Mouse (Mus musculus) cerebellum, postnatal 36 days (tissue): ENCODE data around the gene Golga7b.

Experiments
- DNase-seq, 2 experiments: peaks; one replicate each; pipeline ENCODE4 v3.0.0; 2021 to 2022; ENCODE audit warnings: mixed read lengths in 2 of 2

Golga7b gene

GRCm38 (mm10) chr19:42255438-42255783, 8.0 kb downstream of the Golga7b start:
- DNase-seq: peak; percentile 64 to 70

DNA sequence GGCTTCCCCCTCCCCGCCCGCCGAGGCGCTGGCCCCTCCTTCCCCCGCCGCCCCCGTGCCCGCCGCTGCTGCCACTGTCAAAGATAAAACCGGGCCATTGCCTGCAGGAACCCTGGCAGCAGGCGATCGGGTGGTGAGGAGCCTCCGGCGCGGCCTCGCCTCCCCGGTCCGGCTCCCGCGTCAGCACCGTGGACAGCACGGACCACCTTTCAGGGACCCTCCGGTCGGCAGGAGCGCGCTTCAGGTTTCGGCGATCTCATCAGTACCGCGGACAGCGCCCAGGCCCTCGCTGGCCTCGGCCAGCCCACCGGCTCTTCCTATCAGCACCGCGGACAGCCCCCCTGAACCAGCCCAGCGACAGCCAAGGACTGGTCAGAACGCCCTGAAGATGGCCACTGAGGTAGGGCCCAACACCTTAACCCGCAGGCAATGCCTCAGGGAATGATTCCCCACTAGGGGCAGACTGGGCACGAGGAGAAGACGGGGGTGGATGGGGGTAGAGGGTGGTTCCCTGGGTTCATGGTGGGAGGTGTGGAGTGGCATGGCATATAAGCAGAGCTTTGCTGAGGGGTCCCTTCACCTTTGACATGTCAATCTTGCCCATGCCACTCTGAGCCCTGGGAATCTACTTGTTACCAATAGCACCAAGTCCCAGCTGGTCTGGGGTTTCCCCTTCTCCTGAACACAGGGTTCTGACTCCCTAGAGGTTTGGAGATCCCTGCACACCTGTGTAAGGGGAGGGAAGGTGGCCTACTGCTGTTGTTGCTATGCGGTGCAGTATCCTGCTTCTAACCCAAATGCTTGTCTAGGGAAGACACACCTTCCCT, 8.6 kb downstream of the Golga7b start:
- DNase-seq: peak; percentile 64 to 67

- DNase-seq: peak; percentile 78 to 82
These were observed 9.4 kb downstream of the Golga7b start for GRCm38 (mm10) chr19:42256611-42257240.

DNA sequence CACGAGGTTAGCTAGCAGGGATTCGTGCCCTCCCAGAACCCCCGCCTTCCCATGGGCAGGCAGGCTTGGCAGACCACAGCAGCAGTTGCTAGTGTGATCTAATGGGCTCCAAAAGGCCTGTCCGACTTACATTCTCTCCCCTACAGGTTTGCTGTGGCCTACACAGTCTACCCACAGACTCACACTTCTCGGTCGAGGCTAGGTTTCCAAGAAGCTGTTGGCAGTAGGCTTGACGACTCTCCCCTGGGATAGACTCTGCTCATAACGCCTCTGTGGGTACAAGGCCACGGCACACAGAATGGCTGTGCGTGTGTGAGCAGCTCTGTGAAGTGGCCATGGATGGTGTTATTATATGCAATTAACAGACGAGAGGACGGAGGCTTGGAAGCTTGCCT, 9.9 kb downstream of the Golga7b start:
- no peak for DNase-seq

GRCm38 (mm10) chr19:42258031-42258430, 10.7 kb downstream of the Golga7b start:
- peak; percentile 76 to 78 for DNase-seq

DNA sequence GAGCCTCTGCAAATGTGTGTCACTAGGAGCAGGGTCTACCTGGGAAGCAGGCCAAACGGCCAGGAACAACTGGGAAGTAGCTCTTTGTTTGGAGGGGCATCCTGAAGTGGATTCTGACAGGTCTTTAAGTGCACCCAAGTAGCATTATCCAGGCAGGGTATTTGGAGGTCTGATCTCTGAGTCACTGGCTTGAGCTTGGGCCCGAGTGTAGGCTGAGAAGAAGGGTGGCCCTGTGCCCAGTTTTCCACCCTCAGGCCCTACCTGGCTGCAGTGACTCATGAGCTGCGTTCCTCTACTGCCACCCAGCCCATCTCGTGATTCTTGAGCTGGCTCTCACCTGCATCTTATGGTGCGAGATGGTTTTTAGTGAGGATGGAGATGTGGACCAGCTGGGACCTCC, 11.2 kb downstream of the Golga7b start:
- peak; percentile 86 to 91 for DNase-seq

GRCm38 (mm10) chr19:42260486-42260885, 13.1 kb downstream of the Golga7b start:
- DNase-seq: peak; percentile 23 to 43

DNA sequence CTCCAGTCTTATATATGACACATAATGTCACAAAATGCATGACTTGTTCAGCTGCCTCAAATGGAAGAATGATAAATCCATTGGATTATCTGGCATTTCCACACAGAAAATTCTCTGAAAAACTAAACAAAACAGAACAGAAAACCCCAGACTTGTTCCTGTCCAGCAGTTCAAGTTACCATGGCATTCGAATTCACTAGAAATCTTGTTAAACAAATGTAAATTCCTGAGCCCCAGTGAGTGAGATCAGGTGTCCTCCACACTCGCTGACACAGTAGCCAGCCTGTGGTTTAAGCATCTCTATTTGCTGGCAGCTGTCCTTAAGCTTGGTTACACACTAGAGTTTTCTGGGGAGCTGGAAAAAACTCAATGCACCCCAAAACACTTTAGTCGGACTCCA, 16.1 kb downstream of the Golga7b start:
- DNase-seq: no peak

GRCm38 (mm10) chr19:42268337-42268736, 21.0 kb downstream of the Golga7b start:
- peak in 1 of 2 experiments; percentile 40 for DNase-seq

- DNase-seq: peak; percentile 61 to 66
These were observed 22.7 kb downstream of the Golga7b start for GRCm38 (mm10) chr19:42270119-42270518.

DNA sequence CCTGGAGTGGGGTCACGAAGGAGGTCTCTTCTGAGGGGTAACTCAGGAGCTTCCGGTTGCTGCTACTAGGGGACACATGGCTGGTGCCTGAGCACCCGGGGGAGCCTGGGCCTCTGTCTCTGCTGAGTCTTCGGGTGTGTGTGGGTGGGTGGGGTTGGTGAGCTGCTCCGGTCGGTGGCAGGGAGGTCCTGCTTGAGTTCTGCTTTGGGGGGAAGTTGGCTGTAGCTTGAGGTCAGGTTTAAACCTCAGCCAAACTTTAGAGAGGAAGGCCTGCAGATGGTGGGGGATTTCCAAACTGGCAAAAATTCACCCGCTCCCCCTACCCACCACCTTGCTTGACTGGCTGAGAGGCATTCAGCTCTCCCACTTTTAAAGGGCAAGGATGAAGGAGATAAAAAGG, 23.8 kb downstream of the Golga7b start:
- peak in 1 of 2 experiments; percentile 20 for DNase-seq

DNA sequence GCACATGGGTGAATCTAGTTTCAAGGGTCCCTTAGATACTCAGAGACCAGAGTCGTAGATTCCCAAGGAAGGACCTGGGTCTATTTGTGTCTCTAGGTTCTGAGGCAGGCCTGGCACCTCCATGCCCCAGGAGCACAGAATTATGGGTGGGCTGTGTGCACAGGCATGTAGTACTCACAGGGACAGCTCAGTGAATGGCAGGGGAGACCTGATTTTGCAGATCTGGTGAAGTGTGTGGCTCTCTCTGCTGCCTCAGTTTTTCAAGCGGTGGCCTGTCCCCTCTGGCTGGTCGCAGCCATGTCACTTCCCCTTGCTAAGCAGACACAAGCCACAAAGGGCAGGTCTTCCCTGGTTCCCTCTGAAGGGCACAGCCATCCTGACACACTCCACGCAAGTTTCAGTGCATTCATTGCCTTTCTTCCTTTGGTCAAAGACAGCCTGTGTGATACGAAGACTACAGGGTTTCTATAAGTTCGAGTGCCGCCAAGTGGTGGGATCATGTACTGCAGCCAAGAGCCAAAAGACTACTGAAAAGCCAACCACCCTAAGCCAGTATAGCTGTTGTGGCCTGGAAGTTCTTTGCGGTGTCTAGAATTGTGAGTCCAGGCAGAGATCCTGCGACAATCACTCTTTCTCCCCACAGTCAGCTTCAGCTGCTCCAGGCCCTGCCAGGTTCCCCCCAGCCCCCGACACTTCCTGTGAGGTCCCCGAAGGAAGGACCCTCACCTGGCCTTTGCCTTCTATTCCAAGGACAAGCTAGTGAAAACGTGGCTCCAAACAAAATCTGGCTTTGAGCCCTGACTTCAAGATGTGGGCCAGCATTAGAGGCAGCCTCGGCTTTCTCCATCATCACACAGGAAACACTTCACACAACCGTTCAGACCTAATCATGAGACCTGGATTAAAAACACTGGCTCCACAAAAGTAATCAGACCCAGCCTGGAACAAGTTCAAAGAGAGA, 24.9 kb downstream of the Golga7b start:
- DNase-seq: peak; percentile 91 to 98

DNA sequence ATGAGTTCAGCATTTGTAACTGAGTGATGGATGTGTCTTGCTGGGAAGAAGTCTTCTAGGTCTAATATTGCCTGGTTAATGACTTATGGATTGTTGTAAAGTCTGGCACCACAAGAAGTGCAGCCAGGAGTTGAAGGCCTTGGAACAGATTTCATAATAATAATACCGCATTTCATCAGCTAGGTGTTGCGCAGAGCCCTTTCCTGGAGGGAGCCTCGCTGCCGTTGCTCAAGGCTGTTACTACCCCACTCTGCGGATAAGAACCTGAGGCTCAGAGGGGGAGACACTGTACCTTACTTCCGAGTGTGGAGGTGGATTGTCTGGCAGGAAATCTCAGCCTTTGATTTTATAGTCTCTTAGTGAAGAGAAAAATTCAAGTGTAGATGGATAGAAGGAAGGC, 29.9 kb downstream of the Golga7b start:
- DNase-seq: no peak

DNA sequence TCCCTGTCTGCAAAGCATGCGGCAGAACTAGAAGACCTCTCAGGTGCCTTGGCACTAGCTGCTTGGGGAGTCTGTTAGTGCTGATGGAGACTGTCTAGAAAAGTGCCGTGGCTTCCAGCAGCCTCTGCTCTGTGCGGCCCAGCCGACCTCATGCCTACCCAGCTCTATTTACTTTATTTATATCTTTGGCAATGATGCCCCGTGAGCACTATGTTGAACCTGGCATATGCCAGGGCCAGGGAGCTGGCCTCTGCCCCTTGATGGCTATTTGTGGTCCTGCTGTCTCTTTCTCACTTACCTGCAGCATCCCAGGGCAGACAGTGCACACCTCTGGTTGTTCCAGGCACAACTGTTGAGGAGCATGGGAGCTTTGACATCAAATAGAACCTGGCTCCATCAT, 31.1 kb downstream of the Golga7b start:
- DNase-seq: no peak

- DNase-seq: no peak
These were observed 32.2 kb downstream of the Golga7b start for GRCm38 (mm10) chr19:42279611-42280010.

DNA sequence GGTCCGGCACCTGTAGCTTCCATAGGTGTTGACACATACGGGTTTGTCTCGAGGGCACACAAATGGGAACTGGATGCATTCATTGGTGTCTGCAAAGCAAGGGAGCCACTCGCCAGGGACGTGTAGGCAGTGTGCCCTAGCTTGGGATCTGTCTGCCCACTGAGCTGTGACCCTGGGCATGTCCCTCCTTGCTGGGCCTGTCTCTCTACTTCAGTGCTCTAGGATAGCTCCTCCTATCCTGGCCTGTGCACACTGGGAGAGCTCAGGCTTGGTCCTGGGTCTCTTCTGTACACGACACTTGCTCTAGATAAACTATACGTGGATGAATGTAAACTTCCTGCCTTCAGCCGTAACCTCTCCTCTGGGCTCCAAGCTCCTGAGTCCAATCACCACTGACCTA, 36.8 kb downstream of the Golga7b start:
- DNase-seq: no peak

GRCm38 (mm10) chr19:42288361-42288760, 41.0 kb downstream of the Golga7b start:
- no peak for DNase-seq

DNA sequence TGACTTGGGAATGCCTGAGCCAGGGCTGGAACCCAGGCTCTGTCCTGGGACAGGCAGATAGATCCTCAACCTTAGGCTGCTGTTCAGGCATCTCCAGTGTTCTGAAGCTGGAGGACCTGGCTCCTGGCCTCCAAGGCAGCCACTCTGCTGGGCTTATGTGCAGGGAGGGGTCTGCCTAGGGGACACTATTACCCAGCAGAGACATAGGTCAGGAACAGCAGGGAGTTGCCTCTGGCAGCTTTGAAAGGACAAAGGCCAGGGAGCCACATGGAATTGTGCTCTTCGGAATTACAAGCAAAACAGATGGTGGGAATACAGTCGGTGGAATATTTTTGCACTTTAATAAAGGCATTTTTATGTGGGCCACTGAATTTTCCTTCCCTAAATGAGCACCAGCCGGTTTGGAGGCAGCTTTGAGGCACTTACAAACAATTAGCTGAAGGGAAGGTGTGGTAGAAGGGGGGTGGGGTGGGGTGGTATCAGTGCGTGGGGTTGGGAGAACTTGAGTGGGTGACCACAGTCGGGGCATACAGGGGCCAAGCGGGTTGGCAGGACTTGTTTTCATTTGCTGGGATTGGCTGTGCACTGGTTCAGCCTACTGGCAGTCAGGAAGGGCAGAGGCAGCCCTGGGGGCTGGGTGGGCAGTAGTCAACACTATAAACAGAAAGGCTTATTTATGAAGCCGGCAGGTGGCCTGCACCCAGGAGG, 43.7 kb downstream of the Golga7b start:
- no peak for DNase-seq

DNA sequence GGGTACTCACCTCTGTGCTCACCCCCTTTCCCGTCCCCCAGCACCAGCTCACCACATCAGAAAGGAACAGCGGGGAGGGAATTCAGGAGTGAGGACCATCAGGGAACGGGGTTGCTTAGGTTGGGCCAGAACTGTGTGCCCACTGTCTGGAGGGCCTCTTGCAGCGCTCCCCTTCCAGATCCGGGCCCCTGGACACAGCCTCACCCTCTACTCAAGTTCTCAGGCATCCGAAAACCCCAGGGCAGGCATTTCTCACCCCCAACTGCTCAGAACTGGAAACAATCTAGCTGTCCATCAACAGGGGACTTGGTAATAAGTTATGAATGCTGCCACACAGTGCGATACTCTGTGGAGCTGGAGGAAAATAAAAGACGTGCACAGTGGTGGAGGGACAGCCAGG, 44.7 kb downstream of the Golga7b start:
- DNase-seq: no peak

DNA sequence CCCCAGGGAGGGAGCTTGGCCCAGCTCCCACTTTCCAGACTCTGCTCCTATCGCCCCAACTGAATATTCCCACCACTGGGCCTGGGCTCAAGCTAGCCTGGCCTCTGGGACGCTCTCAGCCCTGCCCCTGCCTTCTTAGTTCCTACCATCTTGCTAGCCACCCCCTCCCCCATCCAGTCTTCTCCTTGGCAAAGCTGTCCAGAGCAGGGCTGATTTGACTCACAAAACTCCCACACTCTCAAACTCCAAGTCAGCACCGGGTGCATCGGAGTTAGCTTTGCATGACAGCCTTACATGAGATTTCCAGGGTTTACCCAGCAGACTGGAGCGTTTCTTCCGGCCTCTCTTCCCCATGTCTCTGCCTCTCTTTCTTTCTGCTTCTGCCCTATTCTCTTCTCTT, 45.8 kb downstream of the Golga7b start:
- no peak for DNase-seq

DNA sequence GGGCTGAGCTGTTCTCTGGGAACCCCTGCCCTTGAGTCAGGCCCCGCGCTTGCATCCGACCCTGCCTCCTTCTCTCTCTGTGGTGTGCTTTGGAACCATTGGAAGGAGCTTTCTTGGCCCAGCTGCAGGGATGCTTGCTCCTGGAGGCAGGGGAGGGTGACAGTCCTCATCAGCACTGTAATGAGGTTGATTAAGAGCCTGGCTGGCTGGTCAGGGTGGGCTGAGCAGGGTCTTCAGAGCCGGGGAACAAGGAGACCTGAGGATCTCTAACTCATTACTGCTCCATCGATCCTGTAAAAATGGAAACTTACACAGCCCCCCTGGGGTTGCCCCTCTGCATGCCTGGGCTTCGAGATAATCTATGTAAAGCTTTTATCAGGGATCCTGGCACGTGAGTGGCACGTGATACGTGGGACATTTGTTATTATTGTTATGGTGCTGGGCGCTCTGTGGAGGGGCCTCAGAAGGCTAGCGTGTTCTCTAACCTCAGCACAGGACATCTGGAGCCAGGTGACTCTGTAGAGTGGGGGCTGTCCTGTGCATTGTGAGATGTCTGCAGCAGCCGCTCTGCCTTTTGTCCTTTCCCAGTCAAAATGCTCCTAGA, 55.9 kb downstream of the Golga7b start:
- no peak for DNase-seq

DNA sequence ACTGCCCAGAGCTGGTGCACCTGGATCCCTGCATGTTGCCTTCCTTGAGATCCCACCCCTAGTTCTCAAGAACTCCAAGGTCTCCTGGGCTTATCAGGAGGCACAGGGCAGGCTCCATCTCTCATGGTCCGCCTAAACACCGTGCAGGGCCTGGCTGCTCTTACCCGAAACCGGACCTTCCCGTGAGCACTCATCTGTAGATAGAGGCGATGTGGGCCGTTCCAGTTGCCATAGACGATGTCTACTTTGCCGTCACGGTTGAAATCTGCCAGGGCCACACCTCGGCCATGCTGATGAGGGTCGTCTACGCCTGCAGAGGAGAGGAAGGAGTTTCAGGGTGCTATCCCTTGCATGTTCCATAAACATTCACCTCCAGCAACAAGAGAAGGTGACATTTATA, 57.1 kb downstream of the Golga7b start:
- no peak for DNase-seq
